Mouse (Mus musculus) CH12.LX (cell line): Measurements from ENCODE around the gene Clcnka.

Source experiments
- CTCF ChIP-seq, 2 experiments: IDR thresholded peaks in 1 of 2; conservative IDR thresholded peaks in 1 of 2; 2 replicates each; pipeline ENCODE4 v1.5.1; 2011 to 2012; ENCODE audit warnings: low read depth in 2 of 2, low read length in 2 of 2, improper control_type of control experiment in 1 of 2, inconsistent platforms in 1 of 2, mild to moderate bottlenecking in 1 of 2, moderate library complexity in 1 of 2
- ELF1 ChIP-seq: IDR thresholded peaks from 2 replicates; pipeline ENCODE4 v1.6.1; 2014; ENCODE audit warnings: low read depth, mild to moderate bottlenecking, inconsistent platforms, low read length, improper control_type of control experiment
- GABPA ChIP-seq: IDR thresholded peaks from 2 replicates; pipeline ENCODE4 v1.6.1; 2012; ENCODE audit warnings: low read depth, low read length, improper control_type of control experiment, inconsistent platforms; ENCODE audit not compliant: insufficient replicate concordance
- KAT2A ChIP-seq: IDR thresholded peaks from 2 replicates; pipeline ENCODE4 v1.6.1; 2012; ENCODE audit warnings: low read length, improper control_type of control experiment, inconsistent platforms; ENCODE audit not compliant: insufficient replicate concordance
- MAFK ChIP-seq: IDR thresholded peaks from 2 replicates; pipeline ENCODE4 v1.6.1; 2011; ENCODE audit warnings: low read length, improper control_type of control experiment; ENCODE audit not compliant: insufficient replicate concordance
- MEF2A ChIP-seq: IDR thresholded peaks from 2 replicates; pipeline ENCODE4 v1.6.1; 2014; ENCODE audit warnings: low read depth, mild to moderate bottlenecking, inconsistent platforms, low read length, improper control_type of control experiment, borderline replicate concordance
- NELFE ChIP-seq: IDR thresholded peaks from 2 replicates; pipeline ENCODE4 v1.6.1; 2011; ENCODE audit warnings: low read depth, low read length, improper control_type of control experiment
- NRF1 ChIP-seq: IDR thresholded peaks from 2 replicates; pipeline ENCODE4 v1.6.1; 2014; ENCODE audit warnings: low read depth, mild to moderate bottlenecking, inconsistent platforms, low read length, improper control_type of control experiment, moderate library complexity
- POLR2A ChIP-seq: IDR thresholded peaks from 2 replicates; pipeline ENCODE4 v1.6.1; 2011; ENCODE audit warnings: low read depth, mild to moderate bottlenecking, improper control_type of control experiment, low read length
- RAD21 ChIP-seq: IDR thresholded peaks from 2 replicates; pipeline ENCODE4 v1.6.1; 2011; ENCODE audit warnings: low read depth, mild to moderate bottlenecking, low read length, improper control_type of control experiment, moderate library complexity
- ZKSCAN1 ChIP-seq: IDR thresholded peaks from 2 replicates; pipeline ENCODE4 v1.6.1; 2012; ENCODE audit warnings: low read depth, inconsistent platforms, low read length, improper control_type of control experiment, borderline replicate concordance
- ZMIZ1 ChIP-seq: IDR thresholded peaks from 2 replicates; pipeline ENCODE4 v1.6.1; 2012; ENCODE audit warnings: low read depth, mild to moderate bottlenecking, inconsistent platforms, low read length, improper control_type of control experiment

GRCm38 (mm10) chr4:141365876-141366275, 32.6 kb downstream of the Clcnka start:
- TF ChIP-seq POLR2A (no peak), NELFE (no peak), GABPA (no peak), ZKSCAN1 (no peak), ZMIZ1 (no peak), CTCF (conservative IDR thresholded peaks at IDR 0.05 in 1 of 2, IDR thresholded peaks at IDR 0.05 in 1 of 2; ENCODE audit: low read depth in 2 of 2, low read length in 2 of 2) (no peak), MEF2A (no peak), ELF1 (no peak), RAD21 (no peak), KAT2A (no peak), MAFK (no peak), NRF1 (no peak)
